Mouse (Mus musculus) thymus, adult 2 months (tissue): Measurements from ENCODE around the gene Slc5a2.

Source experiments
- CTCF ChIP-seq: fragments of 200-500 bp; IDR thresholded peaks from 2 replicates; pipeline ENCODE4 v1.5.1; 2012; ENCODE audit warnings: mild to moderate bottlenecking, control low read depth, low read length, moderate library complexity, borderline replicate concordance; ENCODE audit not compliant: control insufficient read depth, poor library complexity, insufficient read depth; ENCODE audit errors: extremely low read depth
- POLR2A ChIP-seq: fragments of 200-500 bp; IDR thresholded peaks from 2 replicates; pipeline ENCODE4 v1.6.1; 2012; ENCODE audit warnings: mild to moderate bottlenecking, low read length, control low read depth, moderate library complexity; ENCODE audit not compliant: control insufficient read depth, poor library complexity, insufficient read depth; ENCODE audit errors: extremely low read depth

DNA sequence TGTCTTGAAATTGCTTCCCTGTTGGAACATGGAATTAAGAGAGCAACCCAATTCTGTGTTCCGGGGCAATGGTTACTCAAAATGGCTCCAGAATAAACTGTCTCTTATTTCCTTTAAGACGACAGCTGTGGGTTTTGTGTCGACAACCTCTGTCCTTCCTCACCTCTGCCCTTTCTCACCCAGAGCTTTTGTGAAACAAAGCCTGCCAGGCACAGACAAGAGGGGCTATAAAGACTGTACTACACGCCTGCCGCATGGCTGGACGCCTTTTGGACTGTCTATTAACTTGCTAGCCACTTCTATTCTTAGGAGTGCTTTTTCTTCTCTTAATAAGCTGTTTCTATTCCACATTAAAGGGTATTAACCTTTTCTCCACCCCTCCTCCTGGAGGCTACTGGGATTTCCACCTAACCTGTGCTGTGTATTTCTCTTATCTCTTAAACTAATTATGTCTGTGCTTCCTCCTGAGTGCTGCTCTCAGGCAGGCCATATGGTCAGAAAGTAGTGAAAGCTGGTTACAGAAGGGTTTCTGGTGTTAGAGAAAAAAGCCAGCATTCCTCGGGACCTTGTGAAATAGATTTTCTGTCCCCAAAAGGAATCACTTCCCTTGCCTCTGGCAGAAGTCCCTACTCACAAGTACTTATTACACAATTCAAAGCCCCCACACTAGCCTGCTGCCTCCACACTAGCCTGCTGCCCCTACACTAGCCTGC, 17.2 kb downstream of the Slc5a2 start:
- TF ChIP-seq CTCF (no peak), POLR2A (no peak)
